8 mouse cellular contexts compared by ENCODE assay signal in genomic region chr11:58302774-58303445, GRCm38 (mm10). TPM values are rescaled to one million over a fixed set of nuclear protein-coding genes. Genes with fewer than 3 reads are reported as not detected.
A peak's percentile ranks its signal among the peaks of the same experiment; 100 is the strongest.
DNase-seq lines count a peak whose midpoint lies in the region; ATAC-seq and TF ChIP-seq lines count a peak whose summit lies in the region.

No protein-coding gene starts in this region.

- ATAC-seq in hindbrain, embryonic 15.5 days (ENCODE audit: low FRiP score, low read depth) = peak; percentile 49
- ATAC-seq in midbrain, embryonic 15.5 days (replicated peaks) = peak; percentile 37

- H3K36me3 ChIP-seq in kidney, adult 2 months (ENCODE audit: control insufficient read depth, insufficient read depth, low read length) = no peaks in the 10 kb centered on the region
- H3K36me3 ChIP-seq in hindbrain, embryonic 15.5 days = no peaks in the 10 kb centered on the region
- no peaks in the 10 kb centered on the region for H3K36me3 ChIP-seq in midbrain, embryonic 15.5 days (replicated peaks)

- peak overlapping the region; percentile 49 for H3K9ac ChIP-seq in hindbrain, embryonic 15.5 days
- peak overlapping the region; percentile 46 for H3K9ac ChIP-seq in midbrain, embryonic 15.5 days

- H3K27ac ChIP-seq in kidney, adult 2 months (ENCODE audit: insufficient read depth, low read depth, low read length) = peak overlapping the region; percentile 12; the same call in 1 of the 2 replicates
- peak overlapping the region; percentile 26 for H3K27ac ChIP-seq in brown adipose tissue, adult 24 weeks (replicated peaks; ENCODE audit: low read depth, low read length)
- peak overlapping the region; percentile 81 for H3K27ac ChIP-seq in hindbrain, embryonic 15.5 days (replicated peaks)
- peak overlapping the region; percentile 86 for H3K27ac ChIP-seq in midbrain, embryonic 15.5 days

- H3K9me3 ChIP-seq in hindbrain, embryonic 15.5 days = no peaks in the 10 kb centered on the region
- no peaks in the 10 kb centered on the region for H3K9me3 ChIP-seq in midbrain, embryonic 15.5 days

- H3K27me3 ChIP-seq in kidney, adult 2 months (replicated peaks; ENCODE audit: control insufficient read depth, insufficient read depth, low read length) = no peaks in the 10 kb centered on the region
- H3K27me3 ChIP-seq in hindbrain, embryonic 15.5 days = no peaks in the 10 kb centered on the region
- no peaks in the 10 kb centered on the region for H3K27me3 ChIP-seq in midbrain, embryonic 15.5 days (replicated peaks)

- no peak for DNase-seq in kidney, adult 2 months
- DNase-seq in kidney, postnatal 4 days = no peak
- DNase-seq in spleen, postnatal 10 days (ENCODE audit: low spot score in 2 of 2) = no peak
- DNase-seq in adrenal gland, adult 8-10 months = no peak
- no peak for DNase-seq in cerebellum, adult 9-11 months

- TF ChIP-seq CTCF in kidney, adult 2 months (conservative IDR thresholded peaks at IDR 0.05; ENCODE audit: insufficient read depth, insufficient read length, low read depth, low read length) = no peak

- H3K4me3 ChIP-seq in kidney, adult 2 months (ENCODE audit: insufficient read depth, low read depth, low read length) = peak overlapping the region; percentile 52
- peak overlapping the region; percentile 78 for H3K4me3 ChIP-seq in brown adipose tissue, adult 24 weeks (ENCODE audit: insufficient read depth, low read depth, low read length)
- H3K4me3 ChIP-seq in hindbrain, embryonic 15.5 days = peak overlapping the region; percentile 75
- H3K4me3 ChIP-seq in midbrain, embryonic 15.5 days = peak overlapping the region; percentile 77

- H3K4me1 ChIP-seq in kidney, adult 2 months (ENCODE audit: control insufficient read depth, insufficient read depth, low read length) = no peaks in the 10 kb centered on the region; the same call in 1 of the 2 replicates
- 0 out of 2 replicates have a peak, but pooled peaks cover 5% of the 10 kb centered on the region for H3K4me1 ChIP-seq in brown adipose tissue, adult 24 weeks (ENCODE audit: control insufficient read depth, insufficient read depth, insufficient read length, low read length)
- peaks cover 32% of the 10 kb centered on the region for H3K4me1 ChIP-seq in hindbrain, embryonic 15.5 days (replicated peaks)
- peaks cover 22% of the 10 kb centered on the region for H3K4me1 ChIP-seq in midbrain, embryonic 15.5 days

- H3K4me2 ChIP-seq in hindbrain, embryonic 15.5 days = peak overlapping the region; percentile 74
- H3K4me2 ChIP-seq in midbrain, embryonic 15.5 days = peak overlapping the region; percentile 78

- 3% methylated on average over 26 of the region's 26 CpGs for WGBS in kidney, adult 2 months
- 2% methylated on average over 26 of the region's 26 CpGs for WGBS in hindbrain, embryonic 15.5 days
- under 1% methylated on average over 26 of the region's 26 CpGs for WGBS in midbrain, embryonic 15.5 days

- no peak for TF ChIP-seq POLR2A in kidney, adult 2 months (IDR thresholded peaks at IDR 0.05; ENCODE audit: low read depth, low read length)

RNA-seq across cellular contexts. Expression of gene Zfp692, which starts 4.0 kb away (rescaled TPM):
- 14.8 and 20.8 TPM in 2 replicates for polyA plus RNA-seq in kidney, adult 2 months (2012; rRNA removed)
- polyA plus RNA-seq in brown adipose tissue, adult 24 weeks (2012; ENCODE audit: insufficient read depth, insufficient read length, missing spikeins) = 2.0 and 2.6 TPM in 2 replicates
- polyA plus RNA-seq in hindbrain, embryonic 15.5 days (2015; fragmentation: Nextera tagmentation; extraction: Ambion mirVana) = 30.2 and 30.8 TPM in 2 replicates
- polyA plus RNA-seq in midbrain, embryonic 15.5 days (2015; fragmentation: Nextera tagmentation; extraction: Ambion mirVana) = 30.5 and 32.5 TPM in 2 replicates
- total RNA-seq in adrenal gland, adult 8-10 months (2022) = 10 to 100 TPM in 3 of 4 experiments, 1 to 10 TPM in 1; 9.6 to 26.7 (median 17.0) TPM

RNA-seq across cellular contexts. Expression of gene Zfp672, which starts 27.2 kb away (rescaled TPM):
- polyA plus RNA-seq in kidney, adult 2 months (2012; rRNA removed) = 30.8 and 38.3 TPM in 2 replicates
- polyA plus RNA-seq in brown adipose tissue, adult 24 weeks (2012; ENCODE audit: insufficient read depth, insufficient read length, missing spikeins) = 54.9 and 75.8 TPM in 2 replicates
- polyA plus RNA-seq in hindbrain, embryonic 15.5 days (2015; fragmentation: Nextera tagmentation; extraction: Ambion mirVana) = 37.5 and 39.4 TPM in 2 replicates
- polyA plus RNA-seq in midbrain, embryonic 15.5 days (2015; fragmentation: Nextera tagmentation; extraction: Ambion mirVana) = 40.6 and 42.7 TPM in 2 replicates
- total RNA-seq in adrenal gland, adult 8-10 months (2022) = 10 to 100 TPM; 44.3 to 65.6 (median 54.7) TPM

RNA-seq across cellular contexts. Expression of gene Sh3bp5l, which starts 27.6 kb away (rescaled TPM):
- 29.7 and 32.8 TPM in 2 replicates for polyA plus RNA-seq in kidney, adult 2 months (2012; rRNA removed)
- 19.5 and 20.6 TPM in 2 replicates for polyA plus RNA-seq in brown adipose tissue, adult 24 weeks (2012; ENCODE audit: insufficient read depth, insufficient read length, missing spikeins)
- polyA plus RNA-seq in hindbrain, embryonic 15.5 days (2015; fragmentation: Nextera tagmentation; extraction: Ambion mirVana) = 48.4 and 51.9 TPM in 2 replicates
- polyA plus RNA-seq in midbrain, embryonic 15.5 days (2015; fragmentation: Nextera tagmentation; extraction: Ambion mirVana) = 53.4 and 55.8 TPM in 2 replicates
- total RNA-seq in adrenal gland, adult 8-10 months (2022) = 10 to 100 TPM; 53.5 to 58.2 (median 55.9) TPM

RNA-seq across cellular contexts. Expression of gene 4930438A08Rik, which starts 28.3 kb away (rescaled TPM):
- polyA plus RNA-seq in kidney, adult 2 months (2012; rRNA removed) = not detected in 2 replicates
- not detected in 2 replicates for polyA plus RNA-seq in brown adipose tissue, adult 24 weeks (2012; ENCODE audit: insufficient read depth, insufficient read length, missing spikeins)
- not detected in 2 replicates for polyA plus RNA-seq in hindbrain, embryonic 15.5 days (2015; fragmentation: Nextera tagmentation; extraction: Ambion mirVana)
- polyA plus RNA-seq in midbrain, embryonic 15.5 days (2015; fragmentation: Nextera tagmentation; extraction: Ambion mirVana) = not detected in 2 replicates
- total RNA-seq in adrenal gland, adult 8-10 months (2022) = not detected

Comparison
In these comparisons a context has a peak if more than half of its experiments do, and no peak if none do; other contexts are left out.
1. H3K27ac ChIP-seq: peak in every context shown above with its lines; median percentile 86 in midbrain, embryonic 15.5 days; 81 in hindbrain, embryonic 15.5 days; 26 in brown adipose tissue, adult 24 weeks; 12 in kidney, adult 2 months.